Mouse (Mus musculus) granulocyte monocyte progenitor cell, adult 5-6 weeks (primary cell): ENCODE measurements around the gene Cyp20a1. TPM values are rescaled to one million over a fixed set of nuclear protein-coding genes. Genes with fewer than 3 reads are reported as not detected.

Experiments
- total RNA-seq, 2 experiments: library from RNA; stranded (forward) in 1 of 2; stranded (reverse) in 1 of 2; fragments of 200-712, 200-1000 nt in 1 of 2; fragments of >200 nt in 1 of 2; fragmentation: Nextera tagmentation in 1 of 2; gene quantifications; 2 replicates each; pipeline ENCODE4 v1.2.3; 2014 to 2017

The Cyp20a1 gene
- total RNA-seq, 2 experiments from 2014 or later, result 29.2 to 38.8 TPM

Other genes with a start within 250 kb of the Cyp20a1 start
- 10.8 and 14.1 TPM in 2 replicates for gene Carf, start 245.1 kb upstream of the Cyp20a1 start, total RNA-seq (2014; fragmentation: Nextera tagmentation)
- gene Carf, start 245.1 kb upstream of the Cyp20a1 start, total RNA-seq (2017), result 5.3 and 13.6 TPM in 2 replicates
- 66.8 and 67.0 TPM in 2 replicates for gene Wdr12, start 244.7 kb upstream of the Cyp20a1 start, total RNA-seq (2014; fragmentation: Nextera tagmentation)
- gene Wdr12, start 244.7 kb upstream of the Cyp20a1 start, total RNA-seq (2017), result 95.6 and 116 TPM in 2 replicates
- 9.5 and 12.0 TPM in 2 replicates for gene Nbeal1, start 162.7 kb upstream of the Cyp20a1 start, total RNA-seq (2014; fragmentation: Nextera tagmentation)
- gene Nbeal1, start 162.7 kb upstream of the Cyp20a1 start, total RNA-seq (2017), result 9.7 and 12.7 TPM in 2 replicates
- gene Abi2, start 66.3 kb downstream of the Cyp20a1 start, total RNA-seq (2014; fragmentation: Nextera tagmentation), result 18.6 and 22.6 TPM in 2 replicates
- gene Abi2, start 66.3 kb downstream of the Cyp20a1 start, total RNA-seq (2017), result 11.3 and 17.6 TPM in 2 replicates
- 7.7 and 23.2 TPM in 2 replicates for gene Raph1, start 223.8 kb downstream of the Cyp20a1 start, total RNA-seq (2014; fragmentation: Nextera tagmentation)
- 8.1 and 8.3 TPM in 2 replicates for gene Raph1, start 223.8 kb downstream of the Cyp20a1 start, total RNA-seq (2017)